Mouse (Mus musculus): ENCODE measurements around the gene Mavs.

DNA sequence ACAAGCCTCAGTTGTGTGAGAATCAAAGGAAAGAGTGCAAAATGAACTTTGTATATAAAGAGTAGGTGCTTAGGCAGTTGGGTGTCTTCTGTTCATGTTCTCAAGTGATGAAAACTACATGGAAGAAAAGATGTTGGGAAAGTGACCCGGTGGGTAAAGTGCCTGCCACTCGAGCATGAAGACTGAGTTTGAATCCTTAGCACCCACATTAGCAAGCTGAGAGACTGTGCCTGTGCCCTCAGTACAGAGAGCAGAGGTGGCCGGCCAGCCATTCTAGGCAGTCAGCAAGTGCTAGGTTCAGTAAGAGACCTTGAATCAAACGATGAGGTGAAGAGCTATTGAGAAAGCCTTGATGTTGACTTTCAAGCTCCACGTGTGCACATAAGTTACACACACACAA, 42.9 kb downstream of the Mavs start:
- TF ChIP-seq CTCF (IDR thresholded peaks at IDR 0.05) (no peak), EP300 (IDR thresholded peaks at IDR 0.05) (no peak)

Measured in lung, postnatal 0 days (tissue).